Mouse (Mus musculus) heart, embryonic 14.5 days (tissue): Measurements from ENCODE around the gene Bmp3. TPM values are rescaled to one million over a fixed set of nuclear protein-coding genes. Genes with fewer than 3 reads are reported as not detected.

Experiments
- ATAC-seq: fragments of 200-750 bp; cut with Nextera tagmentation; 2 replicates; pipeline ENCODE4 v1.8.0; 2017; ENCODE audit warnings: low read depth, moderate TSS enrichment; ENCODE audit not compliant: insufficient number of reproducible peaks, insufficient read depth, low FRiP score
- H3K27ac ChIP-seq, 2 experiments: fragments of 200-500 bp in 1 of 2; fragments of 300-500 bp in 1 of 2; sonication (generic) in 1 of 2; replicated peaks in 1 of 2; 2 replicates each; pipeline ENCODE4 v1.5.1; 2012 to 2014; ENCODE audit warnings: low read depth in 2 of 2, low read length in 2 of 2, control low read depth in 1 of 2, mild to moderate bottlenecking in 1 of 2, mixed read lengths in 1 of 2; ENCODE audit not compliant: control insufficient read depth in 1 of 2, insufficient read depth in 1 of 2
- H3K27me3 ChIP-seq: fragments of 300-500 bp; sonication (generic); 2 replicates; pipeline ENCODE4 v1.6.1; 2014; ENCODE audit warnings: mild to moderate bottlenecking, low read length, control low read depth; ENCODE audit not compliant: control insufficient read depth, insufficient read depth
- H3K36me3 ChIP-seq: fragments of 300-500 bp; sonication (generic); 2 replicates; pipeline ENCODE4 v1.6.1; 2014; ENCODE audit warnings: mild to moderate bottlenecking, control low read depth, low read length, mixed read lengths; ENCODE audit not compliant: control insufficient read depth, insufficient read depth
- H3K4me1 ChIP-seq, 2 experiments: fragments of 200-500 bp in 1 of 2; fragments of 300-500 bp in 1 of 2; sonication (generic) in 1 of 2; 2 replicates each; pipeline ENCODE4 v1.6.1; 2012 to 2014; ENCODE audit warnings: low read length in 2 of 2, control low read depth in 1 of 2, mixed read lengths in 1 of 2; ENCODE audit not compliant: control insufficient read depth in 2 of 2, insufficient read depth in 2 of 2
- H3K4me2 ChIP-seq: fragments of 300-500 bp; sonication (generic); 2 replicates; pipeline ENCODE4 v1.6.1; 2014; ENCODE audit warnings: mild to moderate bottlenecking, low read length
- H3K4me3 ChIP-seq, 2 experiments: fragments of 200-500 bp in 1 of 2; fragments of 300-500 bp in 1 of 2; sonication (generic) in 1 of 2; 2 replicates each; pipeline ENCODE4 v1.5.1; 2012 to 2014; ENCODE audit warnings: low read length in 2 of 2, mild to moderate bottlenecking in 2 of 2, control low read depth in 1 of 2, low read depth in 1 of 2, moderate library complexity in 1 of 2; ENCODE audit not compliant: control insufficient read depth in 1 of 2, insufficient read depth in 1 of 2
- H3K9ac ChIP-seq: fragments of 300-500 bp; sonication (generic); 2 replicates; pipeline ENCODE4 v1.6.1; 2014; ENCODE audit warnings: mild to moderate bottlenecking, low read length
- H3K9me3 ChIP-seq: fragments of 300-500 bp; sonication (generic); 2 replicates; pipeline ENCODE4 v1.6.1; 2016; ENCODE audit warnings: low read length, control low read depth; ENCODE audit not compliant: control insufficient read depth
- WGBS: fragments of 180-500 bp; shearing (Covaris S2); extraction: QIAGEN DNeasy Blood & Tissue Kit; methylation state at CpG from one replicate; pipeline ENCODE4 v1.1.7; 2014; 5-methylcytosine and 5-hydroxymethylcytosine counted together
- polyA plus RNA-seq: library from polyadenylated mRNA; unstranded; fragments of >200 nt; fragmentation: Nextera tagmentation; extraction: Ambion mirVana; gene quantifications from 2 replicates; pipeline ENCODE4 v1.2.1, GENCODE M21; 2014

Bmp3 gene
- polyA plus RNA-seq, 1 experiment from 2014 or later: 0.73 TPM

- H3K27ac ChIP-seq: no peak overlapping the region
- WGBS: 87% methylated on average over 6 of the region's 6 CpGs
- no peak overlapping the region for H3K9ac ChIP-seq
- no peaks in the 10 kb centered on the region for H3K9me3 ChIP-seq
- H3K4me1 ChIP-seq: no peaks in the 10 kb centered on the region
- no peak overlapping the region for H3K4me3 ChIP-seq
- no peak overlapping the region for H3K4me2 ChIP-seq
- no peaks in the 10 kb centered on the region for H3K36me3 ChIP-seq
- H3K27me3 ChIP-seq: no peaks in the 10 kb centered on the region
- ATAC-seq: no peak
Observed at GRCm38 (mm10) chr5:98834300-98834699, 19.9 kb upstream of the Bmp3 start.

GRCm38 (mm10) chr5:98842600-98843310 lies 11.5 kb upstream of the Bmp3 start:
- Histone ChIP-seq H3K27ac (no peak overlapping the region), H3K4me1 (no peaks in the 10 kb centered on the region), H3K36me3 (no peaks in the 10 kb centered on the region), H3K9me3 (no peaks in the 10 kb centered on the region), H3K27me3 (no peaks in the 10 kb centered on the region), H3K9ac (no peak overlapping the region), H3K4me3 (no peak overlapping the region), H3K4me2 (no peak overlapping the region)
- 75% methylated on average over 7 of the region's 7 CpGs for WGBS
- ATAC-seq: no peak

- no peaks in the 10 kb centered on the region for H3K27me3 ChIP-seq
- no peak overlapping the region for H3K4me3 ChIP-seq
- no peak overlapping the region for H3K27ac ChIP-seq
- no peak for ATAC-seq
- no peaks in the 10 kb centered on the region for H3K36me3 ChIP-seq
- WGBS: 68% methylated on average over 1 of the region's 1 CpGs
- H3K4me1 ChIP-seq: no peaks in the 10 kb centered on the region
- no peaks in the 10 kb centered on the region for H3K9me3 ChIP-seq
- H3K4me2 ChIP-seq: no peak overlapping the region
- H3K9ac ChIP-seq: no peak overlapping the region
Observed at GRCm38 (mm10) chr5:98844664-98845063, 9.6 kb upstream of the Bmp3 start.

- Histone ChIP-seq H3K4me1 (peaks cover 4 to 7% of the 10 kb centered on the region in 2 experiments; a peak in 2 of 4 replicates), H3K9me3 (no peaks in the 10 kb centered on the region), H3K27ac (no peak overlapping the region), H3K4me3 (peak overlapping the region; percentile 46 to 48), H3K36me3 (no peaks in the 10 kb centered on the region), H3K4me2 (peak overlapping the region; percentile 93), H3K9ac (peak overlapping the region; percentile 42; the same call in 1 of the 2 replicates), H3K27me3 (peaks cover 64% of the 10 kb centered on the region)
- under 1% methylated on average over 65 of the region's 75 CpGs for WGBS
- no peak; the same call in 1 of the 2 replicates for ATAC-seq
Observed at GRCm38 (mm10) chr5:98854627-98855564, 681 bp downstream of the Bmp3 start.

GRCm38 (mm10) chr5:98855741-98856140 lies 1.5 kb downstream of the Bmp3 start:
- H3K27ac ChIP-seq: no peak overlapping the region
- H3K4me1 ChIP-seq: peaks cover 4 to 7% of the 10 kb centered on the region in 2 experiments; a peak in 2 of 4 replicates
- H3K9ac ChIP-seq: no peak overlapping the region
- peak overlapping the region; percentile 93 for H3K4me2 ChIP-seq
- peak overlapping the region; percentile 46 to 48 for H3K4me3 ChIP-seq
- no peak for ATAC-seq
- H3K9me3 ChIP-seq: no peaks in the 10 kb centered on the region
- peaks cover 64% of the 10 kb centered on the region for H3K27me3 ChIP-seq
- no peaks in the 10 kb centered on the region for H3K36me3 ChIP-seq
- 13% methylated on average over 12 of the region's 12 CpGs for WGBS

GRCm38 (mm10) chr5:98856356-98856755 lies 2.1 kb downstream of the Bmp3 start:
- H3K4me1 ChIP-seq: peaks cover 4 to 7% of the 10 kb centered on the region in 2 experiments; a peak in 2 of 4 replicates
- H3K4me2 ChIP-seq: no peak overlapping the region
- WGBS: 70% methylated on average over 7 of the region's 7 CpGs
- no peak overlapping the region for H3K27ac ChIP-seq
- H3K27me3 ChIP-seq: peaks cover 64% of the 10 kb centered on the region
- H3K4me3 ChIP-seq: no peak overlapping the region
- no peaks in the 10 kb centered on the region for H3K36me3 ChIP-seq
- no peaks in the 10 kb centered on the region for H3K9me3 ChIP-seq
- no peak for ATAC-seq
- no peak overlapping the region for H3K9ac ChIP-seq

- Histone ChIP-seq H3K36me3 (no peaks in the 10 kb centered on the region), H3K9me3 (no peaks in the 10 kb centered on the region), H3K27ac (no peak overlapping the region), H3K27me3 (peaks cover 7% of the 10 kb centered on the region; the same call in 1 of the 2 replicates), H3K4me1 (peaks cover 2 to 3% of the 10 kb centered on the region in 2 experiments; a peak in 1 of 4 replicates), H3K9ac (no peak overlapping the region), H3K4me3 (no peak overlapping the region), H3K4me2 (peak overlapping the region; percentile 47)
- 2% methylated on average over 6 of the region's 6 CpGs for WGBS
- ATAC-seq: no peak
Observed at GRCm38 (mm10) chr5:98863891-98864290, 9.7 kb downstream of the Bmp3 start.
